Mouse (Mus musculus): ENCODE measurements around the gene Rmnd1. TPM values are rescaled to one million over a fixed set of nuclear protein-coding genes. Genes with fewer than 3 reads are reported as not detected.
"Not testable (repeated sequence)": the region's sequence is repeated elsewhere in the genome, so short reads cannot be mapped to it uniquely, and the experiment has no call there.

The Rmnd1 gene
- 51.2 and 57.0 TPM in 2 replicates for total RNA-seq (2021)
- long read RNA-seq, experiment 1, transcript Rmnd1-201 (13 exons, 3,139 nt), result major isoform, 20 of 46 reads
- long read RNA-seq, experiment 1, partial matches to known transcripts, result 3 of 46 reads
- long read RNA-seq, experiment 1, other reads (novel, unspliced or antisense), result 22 of 46 reads
- long read RNA-seq, experiment 2, transcript Rmnd1-201 (13 exons, 3,139 nt), result major isoform, 20 of 35 reads
- long read RNA-seq, experiment 2, partial matches to known transcripts, result 3 of 35 reads
- long read RNA-seq, experiment 2, other reads (novel, unspliced or antisense), result 12 of 35 reads

GRCm38 (mm10) chr10:4432123-4432931 is at the start of gene Rmnd1, which contains the start of gene Armt1:
Gene Rmnd1, minus strand, starts transcription at chr10:4432388.
Gene Armt1, plus strand, starts transcription at chr10:4432467.
- peak; percentile 98 for DNase-seq

- DNase-seq, result peak; percentile 70
Measured at GRCm38 (mm10) chr10:4481695-4482094, 49.5 kb upstream of the Rmnd1 start.

GRCm38 (mm10) chr10:4480929-4481328 is 48.7 kb upstream of the Rmnd1 start:
- no peak for DNase-seq

GRCm38 (mm10) chr10:4476604-4477003 is 44.4 kb upstream of the Rmnd1 start:
- DNase-seq, result no peak

- peak; percentile 24 for DNase-seq
Measured at GRCm38 (mm10) chr10:4475431-4475830, 43.2 kb upstream of the Rmnd1 start.

- no peak for DNase-seq
Measured at GRCm38 (mm10) chr10:4473591-4473993, 41.4 kb upstream of the Rmnd1 start.

GRCm38 (mm10) chr10:4469406-4469805 is 37.2 kb upstream of the Rmnd1 start:
- no peak for DNase-seq

- DNase-seq, result no peak
Measured at GRCm38 (mm10) chr10:4465799-4466198, 33.6 kb upstream of the Rmnd1 start.

GRCm38 (mm10) chr10:4460201-4460600 is 28.0 kb upstream of the Rmnd1 start:
- DNase-seq, result no peak

- DNase-seq, result no peak
Measured at GRCm38 (mm10) chr10:4456409-4456808, 24.2 kb upstream of the Rmnd1 start.

GRCm38 (mm10) chr10:4435416-4435815 is 3.2 kb upstream of the Rmnd1 start:
- DNase-seq, result no peak

- DNase-seq, result not testable (repeated sequence)
Measured at GRCm38 (mm10) chr10:4433871-4434270, 1.7 kb upstream of the Rmnd1 start.

- DNase-seq, result peak; percentile 34
Measured at GRCm38 (mm10) chr10:4432996-4433755, 988 bp upstream of the Rmnd1 start.

GRCm38 (mm10) chr10:4431746-4432122 is 454 bp downstream of the Rmnd1 start:
- DNase-seq, result no peak

GRCm38 (mm10) chr10:4430826-4431225 is 1.4 kb downstream of the Rmnd1 start:
- peak; percentile 40 for DNase-seq

GRCm38 (mm10) chr10:4430399-4430798 is 1.8 kb downstream of the Rmnd1 start:
- DNase-seq, result no peak

GRCm38 (mm10) chr10:4425245-4425644 is 6.9 kb downstream of the Rmnd1 start:
- DNase-seq, result peak; percentile 57

GRCm38 (mm10) chr10:4407191-4407590 is 25.0 kb downstream of the Rmnd1 start:
- DNase-seq, result no peak

- DNase-seq, result no peak
Measured at GRCm38 (mm10) chr10:4405511-4405910, 26.7 kb downstream of the Rmnd1 start.

GRCm38 (mm10) chr10:4404895-4405491 is 27.2 kb downstream of the Rmnd1 start:
- DNase-seq, result peak; percentile 65

- no peak for DNase-seq
Measured at GRCm38 (mm10) chr10:4398058-4398457, 34.1 kb downstream of the Rmnd1 start.

- DNase-seq, result no peak
Measured at GRCm38 (mm10) chr10:4395321-4395720, 36.9 kb downstream of the Rmnd1 start.
